Mouse (Mus musculus): Measurements from ENCODE around the gene Rbbp5. TPM values are rescaled to one million over a fixed set of nuclear protein-coding genes. Genes with fewer than 3 reads are reported as not detected.

Rbbp5 gene
- polyA plus RNA-seq, 1 experiment from 2014 or later: 46.1 TPM

DNA sequence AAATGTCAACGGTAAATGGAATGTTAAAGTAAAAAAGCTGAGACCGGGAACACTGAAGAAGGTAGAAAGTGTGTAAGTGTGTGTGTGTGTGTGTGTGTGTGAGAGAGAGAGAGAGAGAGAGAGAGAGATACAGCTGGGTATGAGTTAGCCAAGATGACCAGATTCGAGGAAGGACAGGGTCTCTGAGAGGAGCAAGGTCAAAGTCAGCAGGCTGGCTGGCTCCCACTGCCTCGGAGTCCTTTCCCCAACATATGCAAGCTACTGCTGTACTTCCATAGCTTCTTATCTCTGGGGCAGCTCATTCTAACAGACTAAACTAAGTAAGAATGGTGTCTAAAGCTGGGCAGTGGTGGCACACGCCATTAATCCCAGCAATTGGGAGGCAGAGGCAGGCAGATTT is 5.7 kb upstream of the Rbbp5 start:
- Histone ChIP-seq H3K27ac (ENCODE audit: low read depth) (no peak overlapping the region), H3K4me2 (no peak overlapping the region), H3K9ac (no peak overlapping the region), H3K27me3 (ENCODE audit: insufficient read depth, low read length) (no peaks in the 10 kb centered on the region), H3K4me1 (ENCODE audit: insufficient read depth) (no peaks in the 10 kb centered on the region; the same call in 1 of the 2 replicates), H3K36me3 (ENCODE audit: insufficient read depth) (peaks cover 7% of the 10 kb centered on the region), H3K9me3 (ENCODE audit: low read depth, low read length) (no peaks in the 10 kb centered on the region), H3K4me3 (ENCODE audit: low read depth, low read length) (no peak overlapping the region)
- ATAC-seq (ENCODE audit: insufficient read depth): no peak
- TF ChIP-seq CTCF (IDR thresholded peaks at IDR 0.05; ENCODE audit: low read depth): no peak
- DNase-seq: no peak
- 87% methylated on average over 5 of the region's 5 CpGs for WGBS

DNA sequence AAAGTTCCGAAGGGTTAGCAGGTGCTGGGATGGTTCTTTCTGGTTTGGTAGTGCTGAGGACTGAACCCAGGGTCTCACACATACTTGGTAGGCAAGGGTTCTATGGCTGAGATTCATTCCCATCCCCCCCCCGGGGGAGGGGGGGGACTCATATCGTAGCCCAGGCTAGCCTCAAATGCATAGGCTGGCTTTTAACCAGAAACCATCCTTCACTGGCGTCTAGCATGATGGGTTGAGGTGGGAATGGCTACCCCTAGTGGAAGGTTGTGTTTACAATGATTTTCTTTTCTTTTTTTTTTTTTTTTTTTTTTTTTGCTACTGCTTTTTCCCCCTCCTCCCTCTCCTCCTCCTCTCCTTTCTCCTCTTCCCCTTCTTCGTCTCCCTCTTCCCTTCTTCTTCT is 4.6 kb upstream of the Rbbp5 start:
- Histone ChIP-seq H3K4me2 (no peak overlapping the region), H3K4me3 (ENCODE audit: low read depth, low read length) (no peak overlapping the region), H3K9ac (no peak overlapping the region), H3K27me3 (ENCODE audit: insufficient read depth, low read length) (no peaks in the 10 kb centered on the region), H3K4me1 (ENCODE audit: insufficient read depth) (no peaks in the 10 kb centered on the region; the same call in 1 of the 2 replicates), H3K9me3 (ENCODE audit: low read depth, low read length) (no peaks in the 10 kb centered on the region), H3K36me3 (ENCODE audit: insufficient read depth) (no peaks in the 10 kb centered on the region), H3K27ac (ENCODE audit: low read depth) (no peak overlapping the region)
- DNase-seq (peak; percentile 31), ATAC-seq (ENCODE audit: insufficient read depth) (no peak)
- 58% methylated on average over 5 of the region's 5 CpGs for WGBS
- peak; percentile 49 for TF ChIP-seq CTCF (IDR thresholded peaks at IDR 0.05; ENCODE audit: low read depth)

DNA sequence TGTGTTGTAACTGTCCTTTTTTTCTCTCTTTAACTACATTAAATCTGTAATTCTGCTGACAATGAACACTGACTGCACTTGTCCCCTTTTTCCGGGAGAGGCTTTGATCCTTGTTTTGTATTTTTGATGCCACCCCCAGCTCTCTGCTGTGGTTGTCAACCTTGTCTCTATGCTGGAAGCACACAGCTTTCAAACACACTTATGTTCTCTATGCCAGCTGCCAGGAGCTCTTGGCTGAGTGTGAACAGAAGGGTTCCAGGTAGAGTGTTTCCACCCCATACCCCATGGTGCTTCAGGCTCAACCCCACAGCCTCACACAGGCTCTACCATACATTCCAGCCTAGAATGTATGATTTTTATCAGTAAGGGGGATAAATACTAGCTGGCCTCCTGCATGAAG is 2.7 kb upstream of the Rbbp5 start:
- Histone ChIP-seq H3K9ac (no peak overlapping the region), H3K36me3 (ENCODE audit: insufficient read depth) (no peaks in the 10 kb centered on the region; the same call in 1 of the 2 replicates), H3K4me1 (ENCODE audit: insufficient read depth) (peaks cover 6% of the 10 kb centered on the region), H3K27me3 (ENCODE audit: insufficient read depth, low read length) (no peaks in the 10 kb centered on the region), H3K4me3 (ENCODE audit: low read depth, low read length) (no peak overlapping the region), H3K4me2 (no peak overlapping the region), H3K27ac (ENCODE audit: low read depth) (no peak overlapping the region), H3K9me3 (ENCODE audit: low read depth, low read length) (no peaks in the 10 kb centered on the region)
- DNase-seq (no peak), ATAC-seq (ENCODE audit: insufficient read depth) (no peak)
- 67% methylated on average over 1 of the region's 1 CpGs for WGBS
- no peak for TF ChIP-seq CTCF (IDR thresholded peaks at IDR 0.05; ENCODE audit: low read depth)

DNA sequence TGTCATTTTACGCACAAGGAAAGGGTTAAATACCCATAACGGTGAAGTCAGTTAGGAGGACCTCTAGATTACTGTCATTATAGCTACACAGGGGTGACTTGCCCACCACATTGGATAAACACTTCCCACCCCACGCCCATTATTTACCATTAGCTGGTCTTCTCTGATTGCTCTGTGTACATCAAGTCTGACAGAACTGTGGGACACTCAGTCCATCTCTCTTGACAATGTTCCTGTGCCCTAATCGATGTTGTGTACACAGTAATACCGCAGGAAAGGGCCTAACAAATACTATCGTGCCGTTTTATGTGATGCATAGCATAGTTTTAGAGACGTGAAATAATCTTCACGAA is 614 bp upstream of the Rbbp5 start:
- ATAC-seq (ENCODE audit: insufficient read depth) (peak; percentile 62), DNase-seq (no peak)
- H3K4me3 ChIP-seq (ENCODE audit: low read depth, low read length): peak overlapping the region; percentile 83
- H3K9ac ChIP-seq: peak overlapping the region; percentile 82
- no peaks in the 10 kb centered on the region for H3K27me3 ChIP-seq (ENCODE audit: insufficient read depth, low read length)
- WGBS: 5% methylated on average over 9 of the region's 9 CpGs
- peak overlapping the region; percentile 63 for H3K4me2 ChIP-seq
- H3K9me3 ChIP-seq (ENCODE audit: low read depth, low read length): no peaks in the 10 kb centered on the region
- peak overlapping the region; percentile 72 for H3K27ac ChIP-seq (ENCODE audit: low read depth)
- peaks cover 6% of the 10 kb centered on the region for H3K4me1 ChIP-seq (ENCODE audit: insufficient read depth)
- H3K36me3 ChIP-seq (ENCODE audit: insufficient read depth): no peaks in the 10 kb centered on the region; the same call in 1 of the 2 replicates
- TF ChIP-seq CTCF (IDR thresholded peaks at IDR 0.05; ENCODE audit: low read depth): no peak

DNA sequence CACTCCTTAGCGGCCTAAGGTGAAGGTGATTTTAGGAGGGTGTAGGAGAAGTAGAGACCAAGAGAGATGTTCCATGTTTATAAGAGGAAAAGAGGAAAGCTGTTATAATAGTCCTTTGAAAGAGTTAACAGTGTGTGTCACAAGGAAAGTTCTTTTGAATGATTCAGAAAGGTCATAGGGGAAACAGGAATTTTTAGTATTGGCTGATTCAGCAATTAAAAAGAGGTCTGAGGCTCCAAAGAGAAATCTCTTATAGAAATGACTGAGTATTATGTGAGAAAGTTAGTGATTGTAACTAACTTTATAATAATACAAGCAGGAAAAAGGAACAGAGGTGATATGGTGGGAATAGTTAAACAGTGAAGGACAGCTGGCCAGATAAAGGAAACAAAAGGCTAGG is 2.3 kb downstream of the Rbbp5 start:
- 84% methylated on average over 1 of the region's 1 CpGs for WGBS
- H3K36me3 ChIP-seq (ENCODE audit: insufficient read depth): no peaks in the 10 kb centered on the region; the same call in 1 of the 2 replicates
- no peak for TF ChIP-seq CTCF (IDR thresholded peaks at IDR 0.05; ENCODE audit: low read depth)
- H3K27me3 ChIP-seq (ENCODE audit: insufficient read depth, low read length): no peaks in the 10 kb centered on the region
- no peak overlapping the region for H3K4me3 ChIP-seq (ENCODE audit: low read depth, low read length)
- H3K4me1 ChIP-seq (ENCODE audit: insufficient read depth): peaks cover 6% of the 10 kb centered on the region
- ATAC-seq (ENCODE audit: insufficient read depth): no peak
- H3K27ac ChIP-seq (ENCODE audit: low read depth): no peak overlapping the region
- H3K9ac ChIP-seq: no peak overlapping the region
- H3K9me3 ChIP-seq (ENCODE audit: low read depth, low read length): no peaks in the 10 kb centered on the region
- no peak for DNase-seq
- no peak overlapping the region for H3K4me2 ChIP-seq

DNA sequence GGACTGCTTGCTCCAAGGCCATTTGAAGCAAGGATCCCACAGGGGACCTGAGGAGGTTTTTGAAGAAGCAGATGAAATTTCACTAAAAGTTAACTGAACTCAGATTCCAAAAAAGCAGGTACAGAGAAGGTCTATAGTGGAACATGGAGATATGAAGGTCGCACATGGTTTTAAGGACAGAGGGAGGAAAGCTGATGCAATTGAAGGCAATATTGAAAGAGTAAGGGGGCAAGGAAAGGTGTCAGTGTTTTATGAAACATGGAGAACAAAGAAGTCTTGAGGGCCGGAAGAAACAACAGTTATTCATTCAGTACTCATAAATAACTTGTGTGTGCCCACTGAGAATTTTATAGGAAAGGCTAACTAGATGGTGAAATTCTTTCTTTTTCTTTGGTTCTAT is 4.5 kb downstream of the Rbbp5 start:
- Histone ChIP-seq H3K4me3 (ENCODE audit: low read depth, low read length) (no peak overlapping the region), H3K4me1 (ENCODE audit: insufficient read depth) (peaks cover 6% of the 10 kb centered on the region; the same call in 1 of the 2 replicates), H3K4me2 (no peak overlapping the region), H3K9me3 (ENCODE audit: low read depth, low read length) (no peaks in the 10 kb centered on the region), H3K27ac (ENCODE audit: low read depth) (no peak overlapping the region), H3K27me3 (ENCODE audit: insufficient read depth, low read length) (no peaks in the 10 kb centered on the region), H3K9ac (no peak overlapping the region), H3K36me3 (ENCODE audit: insufficient read depth) (peaks cover 13% of the 10 kb centered on the region)
- DNase-seq (no peak), ATAC-seq (ENCODE audit: insufficient read depth) (no peak)
- TF ChIP-seq CTCF (IDR thresholded peaks at IDR 0.05; ENCODE audit: low read depth): no peak
- whole genome bisulfite sequencing: 93% methylated on average over 2 of the region's 2 CpGs

DNA sequence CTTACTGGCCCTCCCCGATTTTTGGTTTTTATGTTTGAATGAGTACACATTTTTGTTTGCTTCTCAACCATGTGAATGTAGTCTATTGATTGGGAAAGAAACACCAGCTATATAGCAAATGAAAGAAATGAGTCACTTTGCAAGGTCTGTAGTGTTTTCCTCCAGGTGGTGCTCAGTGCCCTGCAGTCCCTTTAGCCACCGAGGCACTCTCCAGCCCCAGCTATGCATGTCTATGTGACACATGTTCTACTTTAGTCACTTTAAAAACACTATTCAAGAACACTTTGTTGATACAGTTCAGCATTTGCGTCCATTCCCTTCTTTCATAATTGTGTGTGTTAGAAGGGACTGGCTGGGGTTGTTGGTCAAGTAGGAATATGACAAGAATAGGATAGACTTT is 6.1 kb downstream of the Rbbp5 start:
- H3K4me2 ChIP-seq: no peak overlapping the region
- ATAC-seq (ENCODE audit: insufficient read depth) (no peak), DNase-seq (no peak)
- H3K27ac ChIP-seq (ENCODE audit: low read depth): no peak overlapping the region
- no peak overlapping the region for H3K4me3 ChIP-seq (ENCODE audit: low read depth, low read length)
- H3K9ac ChIP-seq: no peak overlapping the region
- H3K4me1 ChIP-seq (ENCODE audit: insufficient read depth): peaks cover 4% of the 10 kb centered on the region; the same call in 1 of the 2 replicates
- peaks cover 27% of the 10 kb centered on the region for H3K36me3 ChIP-seq (ENCODE audit: insufficient read depth)
- no peak for TF ChIP-seq CTCF (IDR thresholded peaks at IDR 0.05; ENCODE audit: low read depth)
- no peaks in the 10 kb centered on the region for H3K27me3 ChIP-seq (ENCODE audit: insufficient read depth, low read length)
- no peaks in the 10 kb centered on the region for H3K9me3 ChIP-seq (ENCODE audit: low read depth, low read length)
- 85% methylated on average over 3 of the region's 3 CpGs for WGBS

DNA sequence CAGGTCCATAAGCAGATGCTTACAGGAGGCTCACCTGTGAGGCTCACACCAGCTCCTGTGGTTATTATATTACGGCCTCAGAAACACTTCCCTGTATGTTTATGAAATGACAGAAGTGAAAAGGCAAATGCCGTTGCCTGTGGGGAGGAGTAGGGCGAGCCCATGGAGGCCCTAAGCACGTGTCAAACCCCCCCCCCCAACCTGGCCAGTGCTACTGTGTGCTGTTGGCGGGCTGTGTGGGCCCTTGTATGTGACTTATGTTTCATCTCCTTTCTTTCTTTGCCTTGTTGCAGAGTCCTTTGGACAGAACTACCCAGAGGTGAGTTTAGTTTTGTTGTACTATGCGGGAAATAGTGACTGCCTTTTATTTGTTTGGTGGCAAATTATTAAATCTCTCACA is 6.6 kb downstream of the Rbbp5 start:
- H3K36me3 ChIP-seq (ENCODE audit: insufficient read depth): peaks cover 33% of the 10 kb centered on the region
- no peak overlapping the region for H3K9ac ChIP-seq
- no peak for TF ChIP-seq CTCF (IDR thresholded peaks at IDR 0.05; ENCODE audit: low read depth)
- no peak for DNase-seq
- H3K27me3 ChIP-seq (ENCODE audit: insufficient read depth, low read length): no peaks in the 10 kb centered on the region
- H3K4me1 ChIP-seq (ENCODE audit: insufficient read depth): no peaks in the 10 kb centered on the region
- H3K9me3 ChIP-seq (ENCODE audit: low read depth, low read length): no peaks in the 10 kb centered on the region
- no peak for ATAC-seq (ENCODE audit: insufficient read depth)
- H3K4me3 ChIP-seq (ENCODE audit: low read depth, low read length): no peak overlapping the region
- H3K27ac ChIP-seq (ENCODE audit: low read depth): no peak overlapping the region
- 74% methylated on average over 6 of the region's 6 CpGs for WGBS
- no peak overlapping the region for H3K4me2 ChIP-seq

Measured in lung, embryonic 14.5 days (tissue).